Mouse (Mus musculus): ENCODE measurements at regions not wholly inside any gene's neighbourhood (a gene's known extent, or its start where the extent isn't known, plus 50 kb on each side); places are given as distances from the start of the nearest gene placed in this dataset.
"Not testable (repeated sequence)": the region's sequence is repeated elsewhere in the genome, so short reads cannot be mapped to it uniquely, and the experiment has no call there.

DNA sequence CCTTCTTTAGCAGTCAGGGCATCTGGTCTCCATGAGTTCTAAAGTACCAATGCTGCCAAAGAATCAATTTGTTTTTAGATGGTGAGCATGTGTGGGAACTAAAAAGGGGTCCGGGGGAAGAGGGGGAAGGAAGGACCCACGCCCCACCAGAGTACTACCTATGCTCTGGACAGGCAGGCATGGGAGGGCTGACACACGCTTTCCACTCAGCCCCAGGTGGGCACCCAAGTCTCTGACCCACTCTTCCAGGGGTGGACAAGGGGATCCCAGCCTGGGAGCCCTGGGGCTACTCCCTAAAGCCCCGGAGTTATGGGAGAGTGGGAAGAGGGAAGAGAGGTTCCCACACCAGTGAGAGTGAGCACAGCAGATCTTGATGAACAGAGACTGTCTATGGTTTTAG, 1446.9 kb downstream of the Zfp704 start:
- DNase-seq (ENCODE audit: low read depth) = no peak

DNA sequence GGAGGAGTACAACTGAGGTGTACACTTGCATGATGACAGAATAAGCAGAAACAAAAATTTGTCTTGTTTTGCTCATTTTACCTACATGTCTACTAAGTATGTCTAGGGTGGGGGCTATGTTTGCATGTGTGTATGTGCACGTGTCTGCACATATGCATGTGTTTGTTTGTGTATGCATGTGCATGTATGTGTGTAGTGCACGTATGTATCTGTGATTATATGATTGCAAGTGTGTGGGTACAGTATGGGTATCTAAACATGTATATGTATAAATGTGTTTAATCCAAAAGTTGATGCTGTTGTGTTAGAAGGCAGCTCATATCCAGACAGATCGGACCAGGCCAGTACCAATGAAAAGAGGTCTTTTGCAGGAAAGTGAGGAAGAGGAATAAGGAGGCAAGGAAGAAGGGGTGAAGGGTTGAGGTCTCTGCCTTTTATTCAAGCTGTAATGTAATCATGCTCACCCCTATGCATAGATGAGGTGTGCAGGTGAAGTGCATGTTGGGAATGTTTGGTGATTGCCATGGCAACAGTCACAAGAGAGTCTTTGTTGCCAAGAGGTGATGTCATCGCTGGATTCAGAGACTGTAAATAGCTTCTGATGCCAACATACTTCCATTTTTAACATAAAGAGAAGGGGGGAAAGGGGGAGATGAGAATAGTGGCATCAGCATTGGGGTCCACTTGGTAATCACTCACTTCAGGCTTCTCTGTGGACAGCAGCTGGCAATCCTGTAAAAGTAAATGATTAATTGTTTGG, 1447.7 kb downstream of the Zfp704 start:
- DNase-seq (ENCODE audit: low read depth) = no peak

DNA sequence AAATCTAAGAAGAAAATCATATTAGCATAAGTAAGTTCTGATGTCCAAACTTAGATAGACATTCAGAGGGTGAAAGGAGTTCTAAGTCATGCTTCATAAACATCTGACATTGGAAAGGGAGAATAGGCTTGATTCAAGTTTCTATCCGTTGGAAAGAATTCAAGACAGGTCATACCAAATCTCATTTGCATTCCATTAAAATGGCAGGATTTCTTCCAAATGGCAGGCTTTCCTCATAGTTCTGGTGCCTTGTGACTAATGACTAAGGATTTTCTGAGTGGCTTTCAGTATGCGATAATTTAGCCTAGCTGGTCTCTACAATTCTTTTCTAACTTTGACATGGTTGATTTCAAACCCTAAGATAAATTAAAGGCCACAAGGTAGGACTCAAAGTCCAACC, 1466.9 kb downstream of the Zfp704 start:
- no peak for DNase-seq (ENCODE audit: low read depth)

DNA sequence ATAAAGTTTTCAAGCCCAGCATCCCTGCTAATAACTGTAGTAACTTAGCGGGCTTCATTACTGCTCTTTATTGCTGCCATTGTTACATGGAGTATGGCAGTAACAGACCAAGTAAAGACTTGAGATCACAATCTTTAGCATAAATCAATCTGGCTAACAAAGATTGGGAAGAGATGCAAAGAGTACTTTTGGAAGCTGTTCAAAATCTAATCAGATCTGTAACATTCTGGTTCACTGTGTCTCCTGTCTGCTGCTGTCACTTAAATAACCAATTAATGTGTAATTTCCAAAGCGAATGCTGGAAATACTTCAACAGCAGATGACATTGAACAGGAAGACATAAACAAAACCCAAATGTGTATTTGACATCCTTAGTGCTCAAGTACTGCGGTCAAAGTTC, 1467.7 kb downstream of the Zfp704 start:
- no peak for DNase-seq (ENCODE audit: low read depth)

DNA sequence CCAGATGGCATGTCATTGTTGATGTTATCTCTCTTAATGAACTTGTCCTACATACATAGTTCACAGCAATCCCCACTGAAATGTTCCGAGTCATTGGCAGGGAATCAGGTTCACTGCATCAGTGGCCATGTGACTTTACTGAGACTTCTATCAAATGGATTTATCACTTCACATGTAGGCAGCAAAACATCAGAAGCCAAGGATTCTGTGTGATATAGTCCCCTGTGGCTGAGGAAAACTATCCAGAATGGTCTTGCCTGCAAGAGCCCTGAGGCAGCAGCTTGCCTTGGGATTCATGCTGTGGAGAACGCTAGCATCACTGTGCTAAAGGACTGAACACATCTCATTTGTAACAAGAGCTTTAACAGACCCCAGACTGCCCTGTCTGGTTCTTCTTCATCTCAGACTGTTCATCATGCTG, 1468.2 kb downstream of the Zfp704 start:
- DNase-seq (ENCODE audit: low read depth) = no peak

DNA sequence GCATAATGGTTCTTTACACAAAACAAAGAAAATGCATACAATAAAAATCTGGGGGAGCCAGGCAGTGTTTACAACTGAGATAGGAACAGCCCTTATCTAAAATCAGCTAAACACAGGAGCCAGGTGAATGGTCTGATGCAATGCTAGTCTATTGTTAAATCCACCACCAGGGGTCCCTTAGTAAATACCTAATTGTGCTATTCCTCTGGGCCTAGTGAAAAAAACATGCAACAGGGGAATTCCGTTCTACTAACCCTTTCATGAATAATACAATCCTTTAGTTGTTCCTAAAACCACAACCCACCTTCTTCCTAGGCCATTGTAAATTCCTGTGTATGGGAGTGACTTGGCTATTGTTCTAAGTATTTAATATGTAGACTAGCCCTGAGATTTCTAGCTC, 1486.2 kb downstream of the Zfp704 start:
- DNase-seq (ENCODE audit: low read depth) = not testable (repeated sequence)

DNA sequence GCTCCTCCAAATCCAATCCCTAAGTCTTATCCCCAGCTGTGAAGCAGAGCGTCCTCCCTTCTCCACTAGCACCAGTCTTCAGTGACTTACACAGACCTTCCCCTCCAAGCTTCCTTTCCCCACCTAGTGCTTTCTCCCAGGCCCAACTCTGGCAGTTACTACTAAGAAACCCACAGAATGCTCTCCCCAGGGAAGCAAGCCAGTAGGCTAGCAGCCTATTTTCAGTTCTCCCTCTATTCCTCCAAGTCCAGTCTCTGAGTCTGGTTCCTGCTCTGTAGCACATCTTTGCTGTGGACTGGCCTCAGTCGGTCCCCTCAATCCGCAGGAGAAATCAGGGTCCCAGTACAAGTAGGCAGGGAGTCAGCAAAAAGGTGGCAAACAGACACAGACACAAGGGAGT, 1486.7 kb downstream of the Zfp704 start:
- DNase-seq (ENCODE audit: low read depth) = no peak

DNA sequence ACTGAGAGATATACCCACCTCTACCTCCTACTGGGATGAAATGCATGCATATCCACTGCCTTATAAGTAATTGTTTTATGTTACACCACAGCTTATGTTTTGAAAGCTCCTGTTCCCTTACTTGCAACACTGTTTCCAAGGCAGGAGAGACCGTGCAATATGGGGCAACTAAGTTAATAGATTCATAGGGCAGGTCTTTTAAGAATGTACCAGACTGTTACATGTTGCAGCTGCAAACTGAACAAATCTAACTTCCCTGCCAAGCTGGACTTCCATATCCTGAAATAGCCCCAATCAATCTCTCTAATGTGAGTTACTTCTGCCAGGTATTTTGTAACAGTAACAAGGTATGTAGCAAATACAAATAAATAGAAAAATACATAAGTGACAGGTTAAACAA, 1478.0 kb upstream of the 1700008P02Rik start:
- DNase-seq (ENCODE audit: low read depth) = no peak

DNA sequence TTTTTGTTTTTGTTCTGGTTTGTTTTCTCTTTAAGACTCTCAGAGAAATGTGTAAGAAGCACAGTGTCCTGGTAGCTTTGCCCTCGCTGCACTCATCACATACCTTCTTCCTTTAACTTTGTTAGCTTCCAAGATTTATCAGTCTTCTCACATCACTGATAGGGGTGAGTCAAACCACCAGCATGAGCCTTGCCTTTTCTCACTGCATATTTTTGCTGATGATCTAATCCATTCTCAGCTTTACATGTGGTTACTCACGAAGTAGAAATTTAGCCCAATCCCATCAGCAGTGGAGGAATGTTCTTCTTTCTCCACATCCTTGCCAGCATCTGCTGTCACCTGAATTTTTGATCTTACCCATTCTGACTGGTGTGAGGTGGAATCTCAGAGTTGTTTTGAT, 1464.5 kb upstream of the 1700008P02Rik start:
- no peak for DNase-seq (ENCODE audit: low read depth)

DNA sequence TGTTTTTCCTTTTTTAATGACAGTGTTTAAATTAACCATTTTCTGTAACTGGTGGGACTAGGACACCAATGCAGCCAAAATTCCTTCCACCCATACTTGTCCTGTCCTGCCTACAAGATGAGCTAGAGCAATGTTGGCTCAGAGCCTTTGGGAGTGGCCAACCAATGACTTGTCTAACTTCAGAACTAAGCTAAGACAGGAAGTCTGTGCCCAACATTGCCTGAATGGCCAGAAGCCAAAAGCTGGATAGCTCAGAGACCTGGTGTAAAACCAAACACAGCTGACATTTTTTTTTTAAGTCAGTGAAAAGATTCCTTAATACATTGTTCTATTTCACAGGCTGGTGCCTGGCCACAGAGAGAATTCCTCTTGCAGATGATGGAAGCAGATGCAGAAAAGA, 1433.5 kb upstream of the 1700008P02Rik start:
- no peak for DNase-seq (ENCODE audit: low read depth)

DNA sequence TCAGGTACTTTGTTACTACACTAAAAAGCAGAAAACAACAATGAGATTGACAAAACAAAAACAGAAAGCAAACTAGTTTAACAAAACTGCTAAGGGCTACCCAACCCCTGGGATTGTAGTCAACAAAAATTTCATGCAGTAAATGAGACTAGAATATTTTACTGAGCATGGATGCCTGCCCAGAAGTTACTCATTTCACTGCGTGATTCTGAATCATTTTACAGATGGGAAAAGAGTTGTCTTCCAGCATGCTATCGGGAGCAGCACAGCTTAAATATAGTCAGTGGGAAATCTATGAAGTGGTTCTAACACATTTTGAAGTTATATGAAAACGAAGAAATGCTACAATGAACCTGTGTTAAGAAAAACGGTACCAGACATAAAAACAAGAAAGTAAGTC, 1430.9 kb upstream of the 1700008P02Rik start:
- DNase-seq (ENCODE audit: low read depth) = no peak

DNA sequence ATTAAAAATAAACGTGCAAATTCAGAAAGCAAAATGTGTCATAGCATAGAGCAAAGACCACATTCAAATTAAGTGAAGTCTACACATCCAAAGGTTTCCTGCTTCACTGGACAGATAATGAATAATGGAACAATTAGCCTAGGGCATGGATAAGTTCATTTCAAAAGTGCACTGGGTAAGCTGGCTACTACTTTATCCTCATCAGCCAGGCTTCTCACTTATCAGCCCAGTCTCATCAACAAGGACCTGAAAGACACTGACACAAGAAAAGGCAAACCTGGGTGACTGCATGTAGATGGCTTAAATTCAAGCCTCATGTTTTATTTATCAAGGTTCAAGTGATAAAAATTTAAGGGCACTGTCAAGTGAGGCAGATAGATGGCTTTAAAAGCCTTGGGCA, 1429.5 kb upstream of the 1700008P02Rik start:
- no peak for DNase-seq (ENCODE audit: low read depth)

DNA sequence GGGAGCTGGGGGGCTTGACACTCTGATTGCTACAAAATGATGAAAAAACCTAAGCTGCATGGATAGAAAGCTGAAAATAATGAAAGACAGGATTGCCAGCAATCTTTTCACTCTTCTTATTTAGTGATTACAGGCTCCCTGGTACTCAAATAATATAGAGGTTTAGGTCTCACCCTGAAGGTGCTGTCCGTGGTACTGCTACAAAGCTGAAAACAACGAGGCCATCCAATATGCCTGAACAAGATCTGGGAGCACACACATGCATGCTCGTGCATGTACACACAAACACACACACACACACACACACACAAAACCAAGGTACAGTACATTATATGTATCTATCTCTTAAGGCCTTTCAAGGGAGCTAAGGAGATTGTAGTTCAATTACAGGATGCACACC, 1426.1 kb upstream of the 1700008P02Rik start:
- no peak for DNase-seq (ENCODE audit: low read depth)

DNA sequence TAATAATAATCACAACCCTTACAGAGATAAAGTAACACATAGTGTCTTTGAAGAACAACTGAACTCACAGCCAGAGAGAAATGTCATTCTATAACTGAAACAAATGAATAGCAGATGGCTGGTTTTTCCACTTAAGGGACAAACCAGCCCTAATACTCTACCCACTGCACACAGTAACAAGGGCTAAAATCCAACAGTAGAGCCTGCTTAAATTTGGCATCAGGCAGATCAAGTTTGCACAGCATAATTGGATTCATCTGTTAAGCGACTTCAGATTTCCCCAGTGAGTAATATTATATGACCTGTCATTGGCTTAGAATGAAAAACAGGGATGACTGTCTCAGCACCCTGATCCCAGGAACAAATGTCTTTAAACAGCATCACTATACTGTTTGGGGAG, 1416.5 kb upstream of the 1700008P02Rik start:
- DNase-seq (ENCODE audit: low read depth) = no peak

DNA sequence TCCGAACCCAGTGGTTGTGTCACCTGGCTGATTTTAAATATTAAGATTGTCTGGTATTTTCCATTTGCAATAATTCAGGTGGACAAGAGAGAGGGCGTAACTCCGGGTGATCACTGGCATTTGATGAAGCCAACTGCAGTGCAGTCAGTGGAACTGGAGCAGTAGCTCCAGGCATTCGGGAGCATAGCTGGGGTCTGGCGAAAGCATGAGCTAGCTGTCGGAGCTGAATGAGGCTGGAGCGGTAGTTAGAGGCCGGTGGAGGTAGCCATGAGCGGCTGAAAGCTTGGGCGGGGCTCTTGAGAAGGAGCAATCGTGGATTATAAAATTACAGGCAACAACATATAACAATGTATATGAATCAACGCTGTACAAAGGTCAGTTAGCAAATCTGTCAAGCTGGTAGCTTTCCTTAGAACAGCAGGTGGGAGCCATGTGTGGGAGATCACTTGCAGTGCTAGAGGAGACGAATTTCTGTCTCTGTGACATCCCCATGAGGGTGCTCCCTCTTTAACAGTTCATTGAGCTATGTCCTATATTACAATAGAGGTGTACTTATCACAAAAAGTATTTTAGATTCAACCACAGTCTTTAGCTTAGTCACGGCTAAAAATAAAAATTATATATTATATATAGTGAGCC, 1415.0 kb upstream of the 1700008P02Rik start:
- no peak for DNase-seq (ENCODE audit: low read depth)

DNA sequence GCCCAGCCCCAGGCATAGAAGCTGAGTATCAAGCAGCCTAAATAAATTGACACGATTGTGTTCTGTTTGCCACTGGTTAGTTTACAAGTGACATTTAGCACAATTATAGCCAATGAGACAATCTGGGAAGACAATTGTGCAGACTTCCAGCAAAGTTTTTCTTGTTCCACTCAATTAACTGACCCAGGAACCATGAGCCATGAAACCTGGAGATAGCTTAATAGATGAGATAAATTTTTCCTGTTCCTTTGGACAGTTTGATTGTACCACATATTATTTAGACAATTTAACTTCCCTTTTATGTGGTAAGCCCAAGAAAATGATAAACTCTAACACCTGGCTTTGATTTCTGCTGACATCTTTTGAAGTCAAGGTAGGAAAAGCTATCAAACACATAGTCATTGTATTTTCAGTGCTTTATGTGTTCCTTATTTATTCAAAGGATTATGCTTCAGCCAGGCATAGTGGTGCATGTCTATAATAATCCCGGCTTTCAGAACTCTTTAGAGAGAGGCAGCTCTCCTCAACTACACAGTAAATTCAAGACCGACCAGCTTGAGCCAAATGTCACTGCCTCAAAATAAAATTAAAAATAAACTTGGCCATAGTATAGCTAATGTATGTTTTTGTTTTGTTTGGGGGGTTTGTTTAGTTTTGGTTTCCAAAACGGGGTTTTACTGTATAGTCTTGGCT, 1406.2 kb upstream of the 1700008P02Rik start:
- DNase-seq (ENCODE audit: low read depth) = no peak

DNA sequence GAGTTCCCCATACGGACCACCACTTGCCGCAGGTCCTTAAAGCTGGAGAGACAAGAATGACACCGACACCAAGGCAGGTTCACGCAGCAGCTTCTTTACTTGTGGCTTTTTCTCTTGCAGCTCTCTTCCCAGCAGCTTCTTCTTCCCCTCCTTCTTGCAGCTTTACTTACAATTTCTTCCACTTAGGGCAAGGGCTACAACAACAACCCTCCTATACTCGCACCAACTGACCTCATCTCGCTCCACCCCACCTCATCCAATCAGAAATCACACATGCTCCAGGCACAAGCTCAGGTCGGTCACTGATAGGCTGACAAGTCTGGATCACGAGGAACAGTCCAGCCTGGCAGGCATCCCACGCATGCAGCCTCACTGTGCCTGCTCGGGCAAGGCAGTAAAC, 1402.4 kb upstream of the 1700008P02Rik start:
- DNase-seq (ENCODE audit: low read depth) = no peak

DNA sequence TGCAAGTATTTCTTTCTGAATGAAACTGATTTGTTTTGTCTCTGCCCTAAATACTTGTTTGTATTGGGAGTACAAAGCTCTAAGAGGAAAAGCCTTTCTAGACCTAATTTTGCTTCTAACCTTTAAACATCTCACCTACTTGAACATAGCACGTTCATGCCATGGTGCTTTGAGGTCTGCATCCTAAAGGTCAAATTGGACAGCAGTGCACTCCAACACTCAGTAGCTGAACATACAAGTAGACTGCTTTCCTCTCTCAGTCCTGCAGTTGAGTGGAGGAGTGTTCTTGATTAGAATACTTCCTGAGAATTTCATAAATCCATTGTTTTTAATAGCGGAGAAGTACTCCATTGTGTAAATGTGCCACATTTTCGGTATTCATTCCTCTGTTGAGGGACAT, 1397.2 kb upstream of the 1700008P02Rik start:
- no peak for DNase-seq (ENCODE audit: low read depth)

DNA sequence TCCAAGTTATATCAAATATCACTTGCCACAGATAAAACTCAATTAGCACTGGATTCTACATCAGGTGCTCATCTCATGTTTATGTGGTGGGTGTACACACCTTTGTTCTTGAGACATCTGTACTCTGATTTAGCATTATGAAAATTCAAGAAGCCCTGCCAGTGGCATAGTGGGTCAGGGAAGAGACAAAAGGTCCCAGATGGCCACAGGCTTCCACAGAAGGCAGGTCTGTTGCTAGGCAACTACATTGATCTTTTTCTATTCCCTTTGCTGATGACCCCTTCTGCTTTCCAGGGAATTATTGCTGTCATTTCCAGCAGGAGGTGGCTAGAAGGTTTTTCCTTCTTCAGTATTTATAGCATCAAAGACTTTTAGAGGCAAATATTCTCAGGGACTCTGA, 1396.7 kb upstream of the 1700008P02Rik start:
- no peak for DNase-seq (ENCODE audit: low read depth)

DNA sequence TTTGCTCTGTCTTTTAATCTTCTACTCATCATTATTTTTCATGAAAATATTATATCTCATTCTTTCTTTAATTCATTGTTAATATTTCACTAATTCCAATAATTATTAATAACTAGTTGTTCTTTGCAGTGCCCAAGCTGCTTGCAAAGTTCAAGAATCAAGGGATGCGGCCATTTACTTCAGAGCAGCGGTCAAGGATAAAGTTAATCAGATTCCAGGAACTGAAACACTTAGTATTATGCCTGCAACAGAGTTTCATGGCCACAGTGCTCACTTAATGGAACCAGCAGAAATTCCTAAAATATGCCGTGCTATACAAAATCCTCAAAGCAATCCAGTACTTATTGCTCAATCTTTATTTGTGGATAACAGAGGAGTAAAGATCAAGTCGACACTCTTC, 1389.7 kb upstream of the 1700008P02Rik start:
- DNase-seq (ENCODE audit: low read depth) = no peak

DNA sequence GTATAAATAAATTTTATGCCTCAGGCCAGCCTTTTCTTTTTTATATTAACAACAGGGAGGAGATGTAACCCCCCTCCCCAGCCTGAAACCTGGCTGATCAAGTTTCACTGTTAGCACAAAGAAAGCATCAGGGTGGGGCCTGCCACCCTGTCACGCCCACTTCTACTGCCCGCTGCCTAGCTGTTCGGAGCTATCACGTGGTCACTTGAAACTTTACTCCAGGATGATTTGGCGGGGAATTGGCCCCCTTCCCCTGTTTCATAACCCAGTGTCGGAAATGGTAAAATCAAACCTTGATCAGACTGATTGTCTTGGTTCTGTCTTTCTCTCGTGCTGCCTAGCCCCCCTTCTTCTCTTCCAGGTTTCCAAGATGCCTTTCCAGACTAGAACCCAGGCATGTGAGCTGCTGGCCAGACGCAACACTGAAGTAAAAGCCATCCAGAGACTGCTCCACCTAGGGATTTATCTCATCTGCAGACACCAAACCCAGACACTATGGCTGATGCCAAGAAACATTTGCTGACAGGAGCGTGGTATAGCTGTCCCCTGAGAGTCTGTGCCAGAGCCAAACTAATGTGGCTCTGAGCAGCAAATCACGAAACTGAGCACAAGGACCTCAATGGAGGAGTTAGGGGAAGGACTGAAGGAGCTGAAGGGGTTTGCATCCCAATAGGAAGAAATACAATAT, 1386.6 kb upstream of the 1700008P02Rik start:
- DNase-seq (ENCODE audit: low read depth) = no peak

DNA sequence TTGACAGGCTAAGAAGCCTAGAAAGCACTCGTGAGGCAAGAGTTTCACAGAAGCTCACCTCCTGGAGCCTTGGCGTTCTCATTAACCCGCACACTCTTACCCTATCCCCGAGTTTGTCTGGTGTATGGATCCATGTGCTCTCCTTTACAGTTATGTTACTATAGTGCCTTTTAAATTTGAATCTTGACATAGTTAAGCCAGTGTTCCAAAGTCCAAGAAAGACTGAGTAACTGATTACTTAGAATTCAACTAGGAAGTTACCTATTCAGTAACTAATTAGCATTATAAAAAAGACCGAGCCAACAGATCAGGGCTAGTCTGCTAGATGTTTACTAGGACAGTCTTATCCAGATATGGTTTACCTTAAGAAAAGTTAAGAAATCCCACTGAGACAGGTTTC, 1386.0 kb upstream of the 1700008P02Rik start:
- no peak for DNase-seq (ENCODE audit: low read depth)

DNA sequence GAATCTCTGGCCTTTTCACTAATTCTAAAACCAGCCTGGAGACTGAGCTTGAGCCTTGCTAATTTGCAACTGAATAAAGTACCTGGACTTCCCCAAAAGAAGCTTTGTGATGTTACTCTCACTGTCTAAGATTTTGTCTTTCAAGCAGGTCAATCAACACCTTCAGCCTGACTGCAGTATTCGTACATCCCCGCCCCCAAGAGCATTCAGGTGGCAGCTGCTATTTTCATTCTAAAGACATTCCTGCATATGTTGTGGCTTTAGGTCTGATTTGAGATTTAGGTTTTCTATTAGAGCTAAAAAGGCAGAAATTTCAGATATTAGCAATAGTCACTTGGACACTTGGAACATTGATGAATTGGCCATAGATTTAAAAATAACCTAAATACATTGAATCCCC, 1385.4 kb upstream of the 1700008P02Rik start:
- not testable (repeated sequence) for DNase-seq (ENCODE audit: low read depth)
